Mouse (Mus musculus): Measurements from ENCODE around the gene Focad. TPM values are rescaled to one million over a fixed set of nuclear protein-coding genes. Genes with fewer than 3 reads are reported as not detected.

The Focad gene
- polyA plus RNA-seq, 1 experiment: 29.6 TPM

- WGBS: 95% methylated on average over 2 of the region's 2 CpGs
- H3K4me1 ChIP-seq (ENCODE audit: control insufficient read depth, insufficient read depth, low read length): no peaks in the 10 kb centered on the region
These were observed 317.9 kb downstream of the Focad start for GRCm38 (mm10) chr4:88412331-88412730.

GRCm38 (mm10) chr4:88415017-88415416 is 320.6 kb downstream of the Focad start:
- H3K4me3 ChIP-seq (replicated peaks; ENCODE audit: insufficient read depth, low read depth, low read length): no peak overlapping the region
- 13% methylated on average over 2 of the region's 2 CpGs for WGBS
- H3K27ac ChIP-seq (ENCODE audit: insufficient read depth, low read length): no peak overlapping the region
- no peaks in the 10 kb centered on the region for H3K27me3 ChIP-seq (ENCODE audit: control insufficient read depth, insufficient read depth, low read length)
- TF ChIP-seq POLR2A (IDR thresholded peaks at IDR 0.05; ENCODE audit: borderline replicate concordance, insufficient read depth, low read length) (no peak), CTCF (IDR thresholded peaks at IDR 0.05; ENCODE audit: borderline replicate concordance, insufficient read depth, low read depth, low read length) (no peak)
- no peaks in the 10 kb centered on the region for H3K4me1 ChIP-seq (ENCODE audit: control insufficient read depth, insufficient read depth, low read length)
- DNase-seq: no peak

More at GRCm38 (mm10) chr4:88412331-88412730, 317.9 kb downstream of the Focad start:
- H3K4me3 ChIP-seq (replicated peaks; ENCODE audit: insufficient read depth, low read depth, low read length): no peak overlapping the region
- TF ChIP-seq POLR2A (IDR thresholded peaks at IDR 0.05; ENCODE audit: borderline replicate concordance, insufficient read depth, low read length) (no peak), CTCF (IDR thresholded peaks at IDR 0.05; ENCODE audit: borderline replicate concordance, insufficient read depth, low read depth, low read length) (no peak)
- no peak for DNase-seq
- no peak overlapping the region for H3K27ac ChIP-seq (ENCODE audit: insufficient read depth, low read length)
- H3K27me3 ChIP-seq (ENCODE audit: control insufficient read depth, insufficient read depth, low read length): no peaks in the 10 kb centered on the region

- Histone ChIP-seq H3K27me3 (ENCODE audit: control insufficient read depth, insufficient read depth, low read length) (no peaks in the 10 kb centered on the region), H3K4me1 (ENCODE audit: control insufficient read depth, insufficient read depth, low read length) (no peaks in the 10 kb centered on the region), H3K4me3 (replicated peaks; ENCODE audit: insufficient read depth, low read depth, low read length) (no peak overlapping the region), H3K27ac (ENCODE audit: insufficient read depth, low read length) (no peak overlapping the region)
- 98% methylated on average over 5 of the region's 5 CpGs for WGBS
- no peak for TF ChIP-seq CTCF (IDR thresholded peaks at IDR 0.05; ENCODE audit: borderline replicate concordance, insufficient read depth, low read depth, low read length)
- no peak for TF ChIP-seq POLR2A (IDR thresholded peaks at IDR 0.05; ENCODE audit: borderline replicate concordance, insufficient read depth, low read length)
- no peak for DNase-seq
These were observed 324.9 kb downstream of the Focad start for GRCm38 (mm10) chr4:88419378-88419777.

GRCm38 (mm10) chr4:88424563-88424962 is 330.1 kb downstream of the Focad start:
- DNase-seq: no peak
- H3K4me3 ChIP-seq (replicated peaks; ENCODE audit: insufficient read depth, low read depth, low read length): no peak overlapping the region
- no peak for TF ChIP-seq POLR2A (IDR thresholded peaks at IDR 0.05; ENCODE audit: borderline replicate concordance, insufficient read depth, low read length)
- no peak for TF ChIP-seq CTCF (IDR thresholded peaks at IDR 0.05; ENCODE audit: borderline replicate concordance, insufficient read depth, low read depth, low read length)
- H3K27me3 ChIP-seq (ENCODE audit: control insufficient read depth, insufficient read depth, low read length): no peaks in the 10 kb centered on the region
- no peak overlapping the region for H3K27ac ChIP-seq (ENCODE audit: insufficient read depth, low read length)
- no peaks in the 10 kb centered on the region for H3K4me1 ChIP-seq (ENCODE audit: control insufficient read depth, insufficient read depth, low read length)

- WGBS: 97% methylated on average over 2 of the region's 2 CpGs
- Histone ChIP-seq H3K4me1 (ENCODE audit: control insufficient read depth, insufficient read depth, low read length) (no peaks in the 10 kb centered on the region), H3K4me3 (replicated peaks; ENCODE audit: insufficient read depth, low read depth, low read length) (no peak overlapping the region), H3K27me3 (ENCODE audit: control insufficient read depth, insufficient read depth, low read length) (no peaks in the 10 kb centered on the region), H3K27ac (ENCODE audit: insufficient read depth, low read length) (no peak overlapping the region)
- TF ChIP-seq POLR2A (IDR thresholded peaks at IDR 0.05; ENCODE audit: borderline replicate concordance, insufficient read depth, low read length) (no peak), CTCF (IDR thresholded peaks at IDR 0.05; ENCODE audit: borderline replicate concordance, insufficient read depth, low read depth, low read length) (no peak)
- no peak for DNase-seq
These were observed 333.3 kb downstream of the Focad start for GRCm38 (mm10) chr4:88427630-88428239.

- H3K27ac ChIP-seq (ENCODE audit: insufficient read depth, low read length): no peak overlapping the region
- no peak for DNase-seq
- TF ChIP-seq POLR2A (IDR thresholded peaks at IDR 0.05; ENCODE audit: borderline replicate concordance, insufficient read depth, low read length): no peak
- TF ChIP-seq CTCF (IDR thresholded peaks at IDR 0.05; ENCODE audit: borderline replicate concordance, insufficient read depth, low read depth, low read length): no peak
- H3K4me1 ChIP-seq (ENCODE audit: control insufficient read depth, insufficient read depth, low read length): no peaks in the 10 kb centered on the region
- H3K27me3 ChIP-seq (ENCODE audit: control insufficient read depth, insufficient read depth, low read length): no peaks in the 10 kb centered on the region
- 83% methylated on average over 8 of the region's 8 CpGs for WGBS
- H3K4me3 ChIP-seq (replicated peaks; ENCODE audit: insufficient read depth, low read depth, low read length): no peak overlapping the region
These were observed 338.1 kb downstream of the Focad start for GRCm38 (mm10) chr4:88432412-88433024.

- Histone ChIP-seq H3K4me3 (replicated peaks; ENCODE audit: insufficient read depth, low read depth, low read length) (no peak overlapping the region), H3K4me1 (ENCODE audit: control insufficient read depth, insufficient read depth, low read length) (no peaks in the 10 kb centered on the region), H3K27me3 (ENCODE audit: control insufficient read depth, insufficient read depth, low read length) (no peaks in the 10 kb centered on the region), H3K27ac (ENCODE audit: insufficient read depth, low read length) (no peak overlapping the region)
- 97% methylated on average over 6 of the region's 6 CpGs for WGBS
- TF ChIP-seq POLR2A (IDR thresholded peaks at IDR 0.05; ENCODE audit: borderline replicate concordance, insufficient read depth, low read length): no peak
- TF ChIP-seq CTCF (IDR thresholded peaks at IDR 0.05; ENCODE audit: borderline replicate concordance, insufficient read depth, low read depth, low read length): no peak
- DNase-seq: no peak
These were observed 342.2 kb downstream of the Focad start for GRCm38 (mm10) chr4:88436593-88437165.

- DNase-seq: no peak
- Histone ChIP-seq H3K27ac (ENCODE audit: insufficient read depth, low read length) (no peak overlapping the region), H3K27me3 (ENCODE audit: control insufficient read depth, insufficient read depth, low read length) (no peaks in the 10 kb centered on the region), H3K4me1 (ENCODE audit: control insufficient read depth, insufficient read depth, low read length) (no peaks in the 10 kb centered on the region), H3K4me3 (replicated peaks; ENCODE audit: insufficient read depth, low read depth, low read length) (no peak overlapping the region)
- TF ChIP-seq POLR2A (IDR thresholded peaks at IDR 0.05; ENCODE audit: borderline replicate concordance, insufficient read depth, low read length) (no peak), CTCF (IDR thresholded peaks at IDR 0.05; ENCODE audit: borderline replicate concordance, insufficient read depth, low read depth, low read length) (no peak)
- WGBS: 95% methylated on average over 3 of the region's 3 CpGs
These were observed 342.7 kb downstream of the Focad start for GRCm38 (mm10) chr4:88437166-88437565.

Data from cerebellum, adult 2 months (tissue).